ENCODE assay signal across 27 mouse cellular contexts in the genomic region with DNA sequence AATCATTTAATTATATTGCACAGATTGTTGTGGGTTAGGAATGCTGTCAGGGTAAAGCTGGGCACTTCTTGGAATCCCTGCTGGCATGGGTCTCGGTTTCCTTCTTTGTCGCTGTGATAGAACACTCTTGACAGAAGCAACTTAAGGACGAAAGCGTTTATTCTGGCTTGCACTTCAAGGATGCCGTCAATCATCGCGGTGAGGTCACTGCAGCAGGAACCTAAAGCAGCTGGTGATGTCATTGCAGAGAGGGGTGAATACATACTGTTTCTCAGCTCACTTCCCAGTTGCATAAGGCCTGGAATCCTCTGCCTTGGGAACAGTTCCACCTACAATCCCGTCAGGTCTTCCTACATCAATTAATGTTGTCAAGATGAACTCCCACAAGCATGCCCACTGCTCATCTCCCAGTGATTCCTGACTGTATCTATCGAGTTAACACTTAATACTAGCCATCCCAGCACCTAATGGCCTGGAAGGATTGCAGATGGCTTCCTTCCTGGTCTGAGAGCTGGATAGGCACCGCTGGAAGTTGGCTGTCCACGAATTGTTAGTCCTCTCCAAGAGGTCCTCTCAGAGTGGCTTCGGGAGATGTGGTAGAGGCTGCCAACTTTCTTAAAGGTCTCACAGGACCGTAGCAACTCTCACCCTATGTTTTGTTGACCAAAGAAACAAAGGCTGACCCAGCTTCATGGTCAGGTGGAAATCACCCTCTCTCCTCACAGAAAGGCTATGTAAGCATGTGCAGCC.
A peak's percentile ranks its signal among the peaks of the same experiment; 100 is the strongest.
DNase-seq lines count a peak whose midpoint lies in the region; ATAC-seq and TF ChIP-seq lines count a peak whose summit lies in the region.
"Had no signal": no experiment of that assay in that cellular context is flagged by ENCODE, and none has a peak within 500 bp of the region (broad histone marks: within the 10 kb centered on the region; RNA-seq: fewer than 3 reads in every experiment).

No protein-coding gene starts in this region.

- H3K9me3 ChIP-seq in lung, embryonic 14.5 days (ENCODE audit: low read depth, low read length) = no peaks in the 10 kb centered on the region
- no peaks in the 10 kb centered on the region for H3K9me3 ChIP-seq in midbrain, embryonic 11.5 days (ENCODE audit: control insufficient read depth, low read length)
- H3K9me3 ChIP-seq in midbrain, embryonic 16.5 days (replicated peaks; ENCODE audit: control insufficient read depth, low read length, poor library complexity, severe bottlenecking) = no peaks in the 10 kb centered on the region
- H3K9me3 ChIP-seq: embryonic facial prominence, embryonic 13.5 days; hindbrain, embryonic 13.5 days; limb, embryonic 10.5 days; limb, embryonic 15.5 days; liver, embryonic 13.5 days; lung, embryonic 15.5 days; midbrain, embryonic 15.5 days; neural tube, embryonic 12.5 days; stomach, embryonic 15.5 days had no signal

- no peak overlapping the region for H3K4me3 ChIP-seq in lung, embryonic 14.5 days (ENCODE audit: low read depth, low read length)
- no peak overlapping the region for H3K4me3 ChIP-seq in midbrain, embryonic 11.5 days (ENCODE audit: low read depth, low read length)
- no peak overlapping the region for H3K4me3 ChIP-seq in midbrain, embryonic 16.5 days (ENCODE audit: low read depth, low read length)
- H3K4me3 ChIP-seq: embryonic facial prominence, embryonic 13.5 days; hindbrain, embryonic 13.5 days; limb, embryonic 10.5 days; limb, embryonic 15.5 days; liver, embryonic 13.5 days; lung, embryonic 15.5 days; midbrain, embryonic 15.5 days; neural tube, embryonic 12.5 days; stomach, embryonic 15.5 days had no signal

- H3K36me3 ChIP-seq in lung, embryonic 14.5 days (ENCODE audit: insufficient read depth) = no peaks in the 10 kb centered on the region
- H3K36me3 ChIP-seq in midbrain, embryonic 11.5 days (ENCODE audit: control insufficient read depth, insufficient read depth, low read length) = no peaks in the 10 kb centered on the region
- no peaks in the 10 kb centered on the region for H3K36me3 ChIP-seq in midbrain, embryonic 16.5 days (ENCODE audit: control insufficient read depth, insufficient read depth, low read length)
- H3K36me3 ChIP-seq: embryonic facial prominence, embryonic 13.5 days; hindbrain, embryonic 13.5 days; limb, embryonic 10.5 days; limb, embryonic 15.5 days; liver, embryonic 13.5 days; lung, embryonic 15.5 days; midbrain, embryonic 15.5 days; neural tube, embryonic 12.5 days; stomach, embryonic 15.5 days had no signal

- TF ChIP-seq CTCF in lung, embryonic 14.5 days (IDR thresholded peaks at IDR 0.05; ENCODE audit: low read depth) = no peak
- no peak for TF ChIP-seq CTCF in brain, embryonic 14.5 days (IDR thresholded peaks at IDR 0.05; ENCODE audit: borderline replicate concordance, extremely low read depth, insufficient read depth, insufficient read length)

- H3K27ac ChIP-seq in lung, embryonic 14.5 days (ENCODE audit: low read depth) = no peak overlapping the region
- no peak overlapping the region for H3K27ac ChIP-seq in midbrain, embryonic 11.5 days (ENCODE audit: low read depth, low read length)
- no peak overlapping the region for H3K27ac ChIP-seq in midbrain, embryonic 16.5 days (ENCODE audit: low read length)
- H3K27ac ChIP-seq: embryonic facial prominence, embryonic 13.5 days; hindbrain, embryonic 13.5 days; limb, embryonic 10.5 days; limb, embryonic 15.5 days; liver, embryonic 13.5 days; lung, embryonic 15.5 days; midbrain, embryonic 15.5 days; neural tube, embryonic 12.5 days; stomach, embryonic 15.5 days had no signal

- H3K4me2 ChIP-seq in lung, embryonic 14.5 days = no peak overlapping the region
- no peak overlapping the region for H3K4me2 ChIP-seq in midbrain, embryonic 11.5 days
- H3K4me2 ChIP-seq in midbrain, embryonic 16.5 days (ENCODE audit: low read length) = no peak overlapping the region
- H3K4me2 ChIP-seq: embryonic facial prominence, embryonic 13.5 days; heart, embryonic 11.5 days; hindbrain, embryonic 13.5 days; limb, embryonic 15.5 days; liver, embryonic 13.5 days; lung, embryonic 15.5 days; midbrain, embryonic 15.5 days; neural tube, embryonic 12.5 days; stomach, embryonic 15.5 days had no signal

- ATAC-seq in lung, embryonic 14.5 days (ENCODE audit: insufficient read depth) = no peak
- no peak for ATAC-seq in midbrain, embryonic 11.5 days (ENCODE audit: low FRiP score)
- ATAC-seq in midbrain, embryonic 16.5 days = no peak
- no peak for ATAC-seq in inflammation-experienced regulatory T-cells, adult 6 months
- ATAC-seq: forebrain, postnatal 0 days; intestine, postnatal 0 days; midbrain, embryonic 15.5 days had no signal

- no peak for TF ChIP-seq POLR2A in brain, embryonic 14.5 days (IDR thresholded peaks at IDR 0.05; ENCODE audit: borderline replicate concordance, extremely low read depth, insufficient read depth, insufficient read length, poor library complexity, severe bottlenecking)

- peak; percentile 62 for DNase-seq in lung, embryonic 14.5 days
- DNase-seq in lung, postnatal 36 days = no peak
- peak; percentile 71 for DNase-seq in midbrain, embryonic 11.5 days (ENCODE audit: low spot score, missing footprints)
- DNase-seq in adrenal gland, postnatal 14 days = peak; percentile 52
- DNase-seq in brain, embryonic 14.5 days (ENCODE audit: low read depth) = peak; percentile 54
- DNase-seq in spleen, adult 18-20 months = no peak
- DNase-seq: B cell, adult 2 months; cerebellum, adult 11-12 months; cerebellum, postnatal 10 days; forebrain, postnatal 0 days; gastrocnemius, postnatal 14 days; heart, postnatal 36 days; kidney, adult 9 months; kidney, postnatal 10 days; liver, embryonic 13.5 days had no signal

- H3K4me1 ChIP-seq in lung, embryonic 14.5 days (ENCODE audit: insufficient read depth) = no peaks in the 10 kb centered on the region
- H3K4me1 ChIP-seq in midbrain, embryonic 11.5 days (ENCODE audit: control insufficient read depth, insufficient read depth, low read length) = peaks cover 6% of the 10 kb centered on the region; the same call in 1 of the 2 replicates
- 0 out of 2 replicates have a peak, but pooled peaks cover 2% of the 10 kb centered on the region for H3K4me1 ChIP-seq in midbrain, embryonic 16.5 days (ENCODE audit: control insufficient read depth, insufficient read depth, low read length)
- H3K4me1 ChIP-seq: liver, embryonic 13.5 days; neural tube, embryonic 12.5 days; stomach, embryonic 15.5 days had no signal

- no peaks in the 10 kb centered on the region for H3K27me3 ChIP-seq in lung, embryonic 14.5 days (ENCODE audit: insufficient read depth, low read length)
- H3K27me3 ChIP-seq in midbrain, embryonic 11.5 days (ENCODE audit: control insufficient read depth, insufficient read depth, low read length) = peaks cover 4% of the 10 kb centered on the region
- no peaks in the 10 kb centered on the region for H3K27me3 ChIP-seq in midbrain, embryonic 16.5 days (ENCODE audit: control insufficient read depth, insufficient read depth, low read depth, low read length)
- H3K27me3 ChIP-seq: liver, embryonic 13.5 days; lung, embryonic 15.5 days; midbrain, embryonic 15.5 days; stomach, embryonic 15.5 days had no signal

- 58% methylated on average over 13 of the region's 13 CpGs for WGBS in lung, embryonic 14.5 days
- 91% methylated on average over 13 of the region's 13 CpGs for WGBS in midbrain, embryonic 11.5 days
- WGBS in midbrain, embryonic 16.5 days = 84% methylated on average over 13 of the region's 13 CpGs

- H3K9ac ChIP-seq in lung, embryonic 14.5 days = no peak overlapping the region
- H3K9ac ChIP-seq in midbrain, embryonic 11.5 days (ENCODE audit: low read length) = no peak overlapping the region
- H3K9ac ChIP-seq in midbrain, embryonic 16.5 days (ENCODE audit: low read depth, low read length) = no peak overlapping the region
- H3K9ac ChIP-seq: embryonic facial prominence, embryonic 13.5 days; forebrain, postnatal 0 days; hindbrain, embryonic 13.5 days; limb, embryonic 15.5 days; liver, embryonic 13.5 days; lung, embryonic 15.5 days; midbrain, embryonic 15.5 days; neural tube, embryonic 12.5 days; stomach, embryonic 15.5 days had no signal

Comparison
In these comparisons a context has a peak if more than half of its experiments do, and no peak if none do; other contexts are left out.
1. DNase-seq: peak in lung, embryonic 14.5 days (single experiment), midbrain, embryonic 11.5 days (single experiment), adrenal gland, postnatal 14 days (single experiment) and brain, embryonic 14.5 days (single experiment); none in lung, postnatal 36 days (single experiment) and spleen, adult 18-20 months (0 of 2).